Mouse (Mus musculus): ENCODE data around the gene Shb.

GRCm38 (mm10) chr4:45453271-45453851 is 78.9 kb downstream of the Shb start:
- TF ChIP-seq CTCF (IDR thresholded peaks at IDR 0.05; ENCODE audit: borderline replicate concordance, insufficient read depth, low read length) (no peak), POLR2A (IDR thresholded peaks at IDR 0.05; ENCODE audit: low read depth, low read length) (no peak)

Measured in embryonic fibroblast, embryonic 13.5 days (primary cell).